Mouse (Mus musculus) inflammation-experienced regulatory T-cells, adult 6 months (primary cell): ENCODE measurements around the gene Tle6. TPM values are rescaled to one million over a fixed set of nuclear protein-coding genes. Genes with fewer than 3 reads are reported as not detected.

Experiments used
- polyA plus RNA-seq, 3 experiments: library from polyadenylated mRNA; unstranded; fragments of 100-300 nt; shearing (Covaris generic); gene quantifications; one replicate each; pipeline ENCODE4 v1.2.1; 2017

Gene Tle6
- polyA plus RNA-seq, 3 experiments from 2014 or later, result 0.99 to 1.9 (median 1.7) TPM

Other genes starting within 250 kb of the Tle6 start
- 1 to 10 TPM; 1.6 to 2.1 (median 1.9) TPM for gene Mfsd12, start 243.6 kb downstream of the Tle6 start, polyA plus RNA-seq
- gene 4930404N11Rik, start 235.3 kb downstream of the Tle6 start, polyA plus RNA-seq, result 1 to 10 TPM in 1 of 3 experiments, under 1 TPM in 2; 0.26 to 1.7 (median 0.96) TPM
- gene Fzr1, start 222.6 kb downstream of the Tle6 start, polyA plus RNA-seq, result 10 to 100 TPM; 10.7 to 27.1 (median 13.4) TPM
- 10 to 100 TPM in 2 of 3 experiments, 1 to 10 TPM in 1; 9.2 to 17.9 (median 10.9) TPM for gene Dohh, start 216.6 kb downstream of the Tle6 start, polyA plus RNA-seq
- gene Gm48551, start 216.6 kb downstream of the Tle6 start, polyA plus RNA-seq, result 1 to 10 TPM in 2 of 3 experiments, under 1 TPM in 1; 0.60 to 1.9 (median 1.1) TPM
- gene Gm48552, start 212.1 kb downstream of the Tle6 start, polyA plus RNA-seq, result 1 to 10 TPM in 1 of 3 experiments, not detected in 2; 3.1 TPM
- gene Smim24, start 208.0 kb downstream of the Tle6 start, polyA plus RNA-seq, result 10 to 100 TPM in 1 of 3 experiments, 1 to 10 TPM in 2; 4.4 to 10.7 (median 9.8) TPM
- 10 to 100 TPM; 13.8 to 17.2 (median 15.0) TPM for gene Nfic, start 145.4 kb downstream of the Tle6 start, polyA plus RNA-seq
- gene Celf5, start 118.4 kb downstream of the Tle6 start, polyA plus RNA-seq, result 1 to 10 TPM; 1.1 to 1.4 (median 1.2) TPM
- 10 to 100 TPM; 34.3 to 41.1 (median 36.9) TPM for gene Ncln, start 104.7 kb downstream of the Tle6 start, polyA plus RNA-seq
- gene S1pr4, start 100.9 kb downstream of the Tle6 start, polyA plus RNA-seq, result 10 to 100 TPM; 49.1 to 93.2 (median 50.3) TPM
- gene Gna15, start 76.8 kb downstream of the Tle6 start, polyA plus RNA-seq, result 100 to 1,000 TPM in 1 of 3 experiments, 10 to 100 TPM in 2; 23.1 to 102 (median 24.3) TPM
- gene Gna11, start 55.9 kb downstream of the Tle6 start, polyA plus RNA-seq, result 10 to 100 TPM; 26.5 to 29.4 (median 28.7) TPM
- gene Aes, start 41.6 kb downstream of the Tle6 start, polyA plus RNA-seq, result 100 to 1,000 TPM in 2 of 3 experiments, 10 to 100 TPM in 1; 82.5 to 118 (median 109) TPM
- gene Tle2, start 26.5 kb downstream of the Tle6 start, polyA plus RNA-seq, result 1 to 10 TPM in 2 of 3 experiments, not detected in 1; 1.4 TPM
- gene BC025920, start 5.2 kb upstream of the Tle6 start, polyA plus RNA-seq, result 1 to 10 TPM in 2 of 3 experiments, under 1 TPM in 1; 0.69 to 5.2 (median 4.1) TPM
- gene Sirt6, start 26.7 kb upstream of the Tle6 start, polyA plus RNA-seq, result 10 to 100 TPM; 23.3 to 26.7 (median 24.3) TPM
- 1 to 10 TPM in 1 of 3 experiments, under 1 TPM in 2; 0.72 to 1.3 (median 0.90) TPM for gene Ankrd24, start 27.5 kb upstream of the Tle6 start, polyA plus RNA-seq
- 1 to 10 TPM; 5.2 to 9.4 (median 9.1) TPM for gene Gm10778, start 48.0 kb upstream of the Tle6 start, polyA plus RNA-seq
- gene Zfp433, start 103.8 kb upstream of the Tle6 start, polyA plus RNA-seq, result 10 to 100 TPM; 17.8 to 23.8 (median 18.4) TPM
- 1 to 10 TPM; 6.9 to 9.1 (median 7.6) TPM for gene Gm3055, start 170.1 kb upstream of the Tle6 start, polyA plus RNA-seq
- 1 to 10 TPM; 5.5 to 7.2 (median 6.0) TPM for gene Gm4767, start 211.1 kb upstream of the Tle6 start, polyA plus RNA-seq